Mouse (Mus musculus) kidney, adult 2 months (tissue): Measurements from ENCODE around the gene Frmd4a. TPM values are rescaled to one million over a fixed set of nuclear protein-coding genes. Genes with fewer than 3 reads are reported as not detected.

Source experiments
- DNase-seq: peaks from one replicate; pipeline ENCODE4 v3.0.0; 2021
- H3K27ac ChIP-seq: fragments of 200-500 bp; 2 replicates; pipeline ENCODE4 v1.5.1; 2012; ENCODE audit warnings: low read depth, low read length, control low read depth, inconsistent platforms; ENCODE audit not compliant: insufficient read depth
- H3K27me3 ChIP-seq: fragments of 200-500 bp; replicated peaks from 2 replicates; pipeline ENCODE4 v1.6.1; 2012; ENCODE audit warnings: mild to moderate bottlenecking, moderate library complexity, low read length, inconsistent platforms; ENCODE audit not compliant: control insufficient read depth, insufficient read depth
- H3K36me3 ChIP-seq: fragments of 200-500 bp; 2 replicates; pipeline ENCODE4 v1.6.1; 2012; ENCODE audit warnings: mild to moderate bottlenecking, moderate library complexity, low read length, inconsistent platforms; ENCODE audit not compliant: control insufficient read depth, insufficient read depth
- H3K4me1 ChIP-seq: fragments of 200-500 bp; 2 replicates; pipeline ENCODE4 v1.6.1; 2011; ENCODE audit warnings: low read length; ENCODE audit not compliant: control insufficient read depth, insufficient read depth
- H3K4me3 ChIP-seq: fragments of 200-500 bp; 2 replicates; pipeline ENCODE4 v1.5.1; 2011; ENCODE audit warnings: mild to moderate bottlenecking, low read depth, low read length, control low read depth; ENCODE audit not compliant: insufficient read depth
- CTCF ChIP-seq: fragments of 200-500 bp; conservative IDR thresholded peaks from 2 replicates; pipeline ENCODE4 v1.5.1; 2011; ENCODE audit warnings: low read depth, mild to moderate bottlenecking, control low read depth, low read length, moderate library complexity, mixed read lengths; ENCODE audit not compliant: insufficient read depth, insufficient read length
- POLR2A ChIP-seq: fragments of 200-500 bp; IDR thresholded peaks from one replicate; pipeline ENCODE4 v1.6.1; 2011; ENCODE audit warnings: low read depth, low read length, control low read depth
- WGBS: fragments of 180-500 bp; shearing (Covaris S2); methylation state at CpG from one replicate; pipeline ENCODE4 v1.1.7; 2018; 5-methylcytosine and 5-hydroxymethylcytosine counted together
- polyA plus RNA-seq: library from polyadenylated mRNA; depleted of rRNA; stranded (reverse); fragments of >200 nt; gene quantifications from 2 replicates; pipeline ENCODE4 v1.2.3, GENCODE M21; 2012

Gene Frmd4a
- polyA plus RNA-seq, 1 experiment: 5.8 TPM

GRCm38 (mm10) chr2:4549271-4549670 lies 531.8 kb downstream of the Frmd4a start:
- Histone ChIP-seq H3K36me3 (no peaks in the 10 kb centered on the region), H3K27ac (peak overlapping the region; percentile 27), H3K4me1 (no peaks in the 10 kb centered on the region), H3K4me3 (no peak overlapping the region), H3K27me3 (no peaks in the 10 kb centered on the region)
- WGBS: 78% methylated on average over 14 of the region's 14 CpGs
- TF ChIP-seq POLR2A (no peak), CTCF (no peak)
- DNase-seq: peak; percentile 80

GRCm38 (mm10) chr2:4550017-4550763 lies 532.7 kb downstream of the Frmd4a start:
- Histone ChIP-seq H3K27ac (peak overlapping the region; percentile 27), H3K36me3 (no peaks in the 10 kb centered on the region)
- no peak for DNase-seq

GRCm38 (mm10) chr2:4551438-4551837 lies 533.9 kb downstream of the Frmd4a start:
- 43% methylated on average over 2 of the region's 2 CpGs for WGBS
- TF ChIP-seq CTCF (no peak), POLR2A (no peak)
- Histone ChIP-seq H3K36me3 (no peaks in the 10 kb centered on the region), H3K27ac (no peak overlapping the region), H3K27me3 (no peaks in the 10 kb centered on the region), H3K4me1 (no peaks in the 10 kb centered on the region), H3K4me3 (no peak overlapping the region)
- DNase-seq: no peak

More at GRCm38 (mm10) chr2:4550017-4550763, 532.7 kb downstream of the Frmd4a start:
- Histone ChIP-seq H3K27me3 (no peaks in the 10 kb centered on the region), H3K4me1 (no peaks in the 10 kb centered on the region), H3K4me3 (no peak overlapping the region)
- no peak for TF ChIP-seq CTCF
- no peak for TF ChIP-seq POLR2A
- 79% methylated on average over 10 of the region's 10 CpGs for WGBS

- TF ChIP-seq CTCF: no peak
- no peak for TF ChIP-seq POLR2A
- WGBS: 98% methylated on average over 2 of the region's 2 CpGs
- DNase-seq: no peak
- no peaks in the 10 kb centered on the region for H3K27me3 ChIP-seq
- H3K4me3 ChIP-seq: no peak overlapping the region
- no peaks in the 10 kb centered on the region for H3K4me1 ChIP-seq
- H3K27ac ChIP-seq: no peak overlapping the region
- H3K36me3 ChIP-seq: no peaks in the 10 kb centered on the region
Observed at GRCm38 (mm10) chr2:4551866-4552265, 534.3 kb downstream of the Frmd4a start.

GRCm38 (mm10) chr2:4552486-4552885 lies 535.0 kb downstream of the Frmd4a start:
- no peak for DNase-seq
- TF ChIP-seq POLR2A: no peak
- H3K4me3 ChIP-seq: no peak overlapping the region
- WGBS: 96% methylated on average over 4 of the region's 4 CpGs
- H3K27ac ChIP-seq: no peak overlapping the region
- H3K27me3 ChIP-seq: no peaks in the 10 kb centered on the region
- H3K36me3 ChIP-seq: no peaks in the 10 kb centered on the region
- no peaks in the 10 kb centered on the region for H3K4me1 ChIP-seq

- WGBS: 47% methylated on average over 7 of the region's 7 CpGs
- Histone ChIP-seq H3K4me3 (no peak overlapping the region), H3K27ac (peak overlapping the region; percentile 49), H3K4me1 (no peaks in the 10 kb centered on the region), H3K27me3 (no peaks in the 10 kb centered on the region), H3K36me3 (no peaks in the 10 kb centered on the region)
- TF ChIP-seq POLR2A (no peak), CTCF (no peak)
- DNase-seq: peak; percentile 74
Observed at GRCm38 (mm10) chr2:4555221-4555631, 537.7 kb downstream of the Frmd4a start.

GRCm38 (mm10) chr2:4556188-4556587 lies 538.7 kb downstream of the Frmd4a start:
- DNase-seq: no peak
- 58% methylated on average over 10 of the region's 10 CpGs for WGBS
- no peak overlapping the region for H3K27ac ChIP-seq
- no peaks in the 10 kb centered on the region for H3K4me1 ChIP-seq
- no peaks in the 10 kb centered on the region for H3K27me3 ChIP-seq
- H3K36me3 ChIP-seq: no peaks in the 10 kb centered on the region
- no peak overlapping the region for H3K4me3 ChIP-seq
- TF ChIP-seq POLR2A: no peak
- TF ChIP-seq CTCF: no peak

GRCm38 (mm10) chr2:4557028-4557427 lies 539.5 kb downstream of the Frmd4a start:
- Histone ChIP-seq H3K27ac (no peak overlapping the region), H3K36me3 (no peaks in the 10 kb centered on the region), H3K4me3 (no peak overlapping the region), H3K4me1 (no peaks in the 10 kb centered on the region), H3K27me3 (no peaks in the 10 kb centered on the region)
- 33% methylated on average over 4 of the region's 4 CpGs for WGBS
- TF ChIP-seq CTCF (no peak), POLR2A (no peak)
- DNase-seq: no peak
